Mouse (Mus musculus): ENCODE results near the gene Pxk.

DNA sequence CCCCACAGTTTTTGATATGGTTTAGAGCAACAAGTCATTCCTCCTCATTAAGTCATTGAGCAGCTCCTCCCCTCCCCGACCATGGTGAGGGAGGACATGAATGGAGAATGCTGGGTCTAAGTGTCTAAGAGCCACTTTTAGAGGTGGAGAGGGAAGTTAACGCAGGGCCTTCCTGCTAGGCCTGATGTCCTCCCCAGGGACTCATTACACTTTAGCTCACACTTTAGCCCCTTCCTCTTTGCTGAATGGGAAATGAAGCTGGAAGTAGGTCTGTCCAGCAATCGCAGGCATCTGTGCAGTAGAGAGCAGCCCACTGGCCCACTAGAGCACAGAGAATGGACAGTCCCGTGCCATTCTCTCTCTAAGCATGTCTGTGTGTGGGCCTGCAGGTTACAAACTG, 10.0 kb downstream of the Pxk start:
- TF ChIP-seq CTCF (IDR thresholded peaks at IDR 0.05; ENCODE audit: low read depth) = no peak
- TF ChIP-seq EP300 (IDR thresholded peaks at IDR 0.05; ENCODE audit: low read depth) = no peak

Data from liver, postnatal 0 days (tissue).